Mouse (Mus musculus) hindbrain, embryonic 14.5 days (tissue): ENCODE measurements around the gene Tlk2. TPM values are rescaled to one million over a fixed set of nuclear protein-coding genes. Genes with fewer than 3 reads are reported as not detected.

Experiments
- ATAC-seq: fragments of 200-750 bp; cut with Nextera tagmentation; 2 replicates; pipeline ENCODE4 v1.8.0; 2017; ENCODE audit warnings: moderate number of reproducible peaks, mild to moderate bottlenecking, moderate TSS enrichment, moderate library complexity; ENCODE audit not compliant: low FRiP score
- DNase-seq: peaks from one replicate; pipeline ENCODE4 v3.0.0-alpha.2; 2015; ENCODE audit warnings: low spot score
- H3K27ac ChIP-seq: fragments of 300-500 bp; sonication (generic); 2 replicates; pipeline ENCODE4 v1.5.1; 2014; ENCODE audit warnings: mild to moderate bottlenecking, moderate library complexity
- H3K27me3 ChIP-seq: fragments of 300-500 bp; sonication (generic); 2 replicates; pipeline ENCODE4 v1.6.1; 2014; ENCODE audit warnings: mild to moderate bottlenecking, low read length, mixed read lengths; ENCODE audit not compliant: control insufficient read depth, insufficient read depth
- H3K36me3 ChIP-seq: fragments of 300-500 bp; sonication (generic); replicated peaks from 2 replicates; pipeline ENCODE4 v1.6.1; 2014; ENCODE audit not compliant: control insufficient read depth, insufficient read depth
- H3K4me1 ChIP-seq: fragments of 300-500 bp; sonication (generic); replicated peaks from 2 replicates; pipeline ENCODE4 v1.6.1; 2014; ENCODE audit warnings: antibody characterized with exemption, low read length, mixed read lengths; ENCODE audit not compliant: control insufficient read depth, insufficient read depth
- H3K4me2 ChIP-seq: fragments of 300-500 bp; sonication (generic); replicated peaks from 2 replicates; pipeline ENCODE4 v1.6.1; 2014; ENCODE audit warnings: mild to moderate bottlenecking, moderate library complexity
- H3K4me3 ChIP-seq: fragments of 300-500 bp; sonication (generic); replicated peaks from 2 replicates; pipeline ENCODE4 v1.5.1; 2014; ENCODE audit warnings: mild to moderate bottlenecking, low read length
- H3K9ac ChIP-seq: fragments of 300-500 bp; sonication (generic); 2 replicates; pipeline ENCODE4 v1.6.1; 2014
- H3K9me3 ChIP-seq: fragments of 300-500 bp; sonication (generic); 2 replicates; pipeline ENCODE4 v1.6.1; 2016; ENCODE audit warnings: low read length; ENCODE audit not compliant: control insufficient read depth
- WGBS: fragments of 180-500 bp; shearing (Covaris S2); extraction: QIAGEN DNeasy Blood & Tissue Kit; methylation state at CpG from one replicate; pipeline ENCODE4 v1.1.7; 2014; 5-methylcytosine and 5-hydroxymethylcytosine counted together
- polyA plus RNA-seq: library from polyadenylated mRNA; unstranded; fragments of >200 nt; fragmentation: Nextera tagmentation; extraction: Ambion mirVana; gene quantifications from 2 replicates; pipeline ENCODE4 v1.2.1, GENCODE M21; 2014

Gene Tlk2
- polyA plus RNA-seq, 1 experiment from 2014 or later: 27.9 TPM

GRCm38 (mm10) chr11:105332468-105332867 is 153.9 kb downstream of the Tlk2 start:
- Histone ChIP-seq H3K27me3 (no peaks in the 10 kb centered on the region), H3K36me3 (no peaks in the 10 kb centered on the region), H3K9me3 (no peaks in the 10 kb centered on the region), H3K4me1 (no peaks in the 10 kb centered on the region; the same call in none of the 2 replicates), H3K4me2 (no peak overlapping the region), H3K27ac (no peak overlapping the region), H3K9ac (no peak overlapping the region), H3K4me3 (no peak overlapping the region)
- ATAC-seq (no peak), DNase-seq (peak; percentile 83)
- WGBS: 54% methylated on average over 8 of the region's 8 CpGs

Other genes starting within 250 kb of the Tlk2 start
- gene Efcab3, start 115.2 kb upstream of the Tlk2 start, polyA plus RNA-seq: 0.17 TPM in 1 of 2 replicates, not detected in the other
- gene Mettl2, start 52.4 kb upstream of the Tlk2 start, polyA plus RNA-seq: 25.0 and 27.3 TPM in 2 replicates
- gene Gm10842, start 31.9 kb upstream of the Tlk2 start, polyA plus RNA-seq: not detected in 2 replicates
- gene Mrc2, start 113.8 kb downstream of the Tlk2 start, polyA plus RNA-seq: 3.4 and 3.7 TPM in 2 replicates